Mouse (Mus musculus) hindbrain, embryonic 12.5 days (tissue): ENCODE measurements around the gene Ppp1r13b. TPM values are rescaled to one million over a fixed set of nuclear protein-coding genes. Genes with fewer than 3 reads are reported as not detected.

Experiments
- ATAC-seq: fragments of 200-750 bp; cut with Nextera tagmentation; 2 replicates; pipeline ENCODE4 v1.8.0; 2017; ENCODE audit warnings: moderate TSS enrichment; ENCODE audit not compliant: low FRiP score
- H3K27ac ChIP-seq: fragments of 300-500 bp; sonication (generic); 2 replicates; pipeline ENCODE4 v1.5.1; 2016; ENCODE audit warnings: mild to moderate bottlenecking
- H3K27me3 ChIP-seq: fragments of 300-500 bp; sonication (generic); 2 replicates; pipeline ENCODE4 v1.6.1; 2016; ENCODE audit warnings: mild to moderate bottlenecking
- H3K36me3 ChIP-seq: fragments of 300-500 bp; sonication (generic); 2 replicates; pipeline ENCODE4 v1.6.1; 2016; ENCODE audit warnings: mild to moderate bottlenecking
- H3K4me1 ChIP-seq: fragments of 300-500 bp; sonication (generic); 2 replicates; pipeline ENCODE4 v1.6.1; 2016
- H3K4me2 ChIP-seq: fragments of 300-500 bp; sonication (generic); replicated peaks from 2 replicates; pipeline ENCODE4 v1.6.1; 2016; ENCODE audit warnings: mild to moderate bottlenecking
- H3K4me3 ChIP-seq: fragments of 300-500 bp; sonication (generic); 2 replicates; pipeline ENCODE4 v1.5.1; 2016; ENCODE audit warnings: mild to moderate bottlenecking
- H3K9ac ChIP-seq: fragments of 300-500 bp; sonication (generic); 2 replicates; pipeline ENCODE4 v1.6.1; 2016; ENCODE audit warnings: mild to moderate bottlenecking, moderate library complexity
- H3K9me3 ChIP-seq: fragments of 300-500 bp; sonication (generic); replicated peaks from 2 replicates; pipeline ENCODE4 v1.6.1; 2016; ENCODE audit warnings: mild to moderate bottlenecking
- WGBS: fragments of 180-500 bp; shearing (Covaris S2); methylation state at CpG from one replicate; pipeline ENCODE4 v1.1.7; 2016; 5-methylcytosine and 5-hydroxymethylcytosine counted together
- polyA plus RNA-seq: library from polyadenylated mRNA; unstranded; fragments of >200 nt; fragmentation: Nextera tagmentation; extraction: Ambion mirVana; gene quantifications from 2 replicates; pipeline ENCODE4 v1.2.1, GENCODE M21; 2016

Ppp1r13b gene
- polyA plus RNA-seq, 1 experiment from 2014 or later, result 18.5 TPM

- no peak overlapping the region for H3K9ac ChIP-seq
- 88% methylated on average over 10 of the region's 10 CpGs for WGBS
- no peak for ATAC-seq
- H3K27ac ChIP-seq, result no peak overlapping the region
- peaks cover 62% of the 10 kb centered on the region for H3K36me3 ChIP-seq
- H3K4me1 ChIP-seq, result no peaks in the 10 kb centered on the region
- H3K4me3 ChIP-seq, result no peak overlapping the region
- H3K27me3 ChIP-seq, result no peaks in the 10 kb centered on the region
- no peaks in the 10 kb centered on the region for H3K9me3 ChIP-seq
- H3K4me2 ChIP-seq, result no peak overlapping the region
These were observed 74.5 kb downstream of the Ppp1r13b start for GRCm38 (mm10) chr12:111833457-111833856.

- WGBS, result 81% methylated on average over 5 of the region's 5 CpGs
- no peak overlapping the region for H3K9ac ChIP-seq
- peaks cover 69% of the 10 kb centered on the region for H3K36me3 ChIP-seq
- H3K9me3 ChIP-seq, result no peaks in the 10 kb centered on the region
- H3K4me2 ChIP-seq, result no peak overlapping the region
- H3K4me1 ChIP-seq, result no peaks in the 10 kb centered on the region
- H3K27ac ChIP-seq, result no peak overlapping the region
- ATAC-seq, result no peak
- H3K27me3 ChIP-seq, result no peaks in the 10 kb centered on the region
- no peak overlapping the region for H3K4me3 ChIP-seq
These were observed 75.3 kb downstream of the Ppp1r13b start for GRCm38 (mm10) chr12:111832643-111833042.

GRCm38 (mm10) chr12:111830375-111830774 lies 77.5 kb downstream of the Ppp1r13b start:
- H3K27me3 ChIP-seq, result no peaks in the 10 kb centered on the region
- H3K9ac ChIP-seq, result no peak overlapping the region
- no peak for ATAC-seq
- no peak overlapping the region for H3K27ac ChIP-seq
- no peaks in the 10 kb centered on the region for H3K4me1 ChIP-seq
- peaks cover 83% of the 10 kb centered on the region for H3K36me3 ChIP-seq
- no peaks in the 10 kb centered on the region for H3K9me3 ChIP-seq
- no peak overlapping the region for H3K4me2 ChIP-seq
- 87% methylated on average over 10 of the region's 10 CpGs for WGBS
- no peak overlapping the region for H3K4me3 ChIP-seq

GRCm38 (mm10) chr12:111829954-111830353 lies 78.0 kb downstream of the Ppp1r13b start:
- no peak overlapping the region for H3K4me3 ChIP-seq
- no peak overlapping the region for H3K4me2 ChIP-seq
- peak overlapping the region; percentile 45; the same call in 1 of the 2 replicates for H3K27ac ChIP-seq
- H3K9me3 ChIP-seq, result no peaks in the 10 kb centered on the region
- no peak overlapping the region for H3K9ac ChIP-seq
- WGBS, result 89% methylated on average over 9 of the region's 9 CpGs
- peaks cover 84% of the 10 kb centered on the region for H3K36me3 ChIP-seq
- ATAC-seq, result no peak
- no peaks in the 10 kb centered on the region for H3K4me1 ChIP-seq
- H3K27me3 ChIP-seq, result no peaks in the 10 kb centered on the region

GRCm38 (mm10) chr12:111829447-111829846 lies 78.5 kb downstream of the Ppp1r13b start:
- no peak overlapping the region for H3K9ac ChIP-seq
- peak overlapping the region; percentile 45; the same call in 1 of the 2 replicates for H3K27ac ChIP-seq
- H3K36me3 ChIP-seq, result peaks cover 86% of the 10 kb centered on the region
- no peak overlapping the region for H3K4me2 ChIP-seq
- 57% methylated on average over 5 of the region's 5 CpGs for WGBS
- H3K4me3 ChIP-seq, result no peak overlapping the region
- no peaks in the 10 kb centered on the region for H3K4me1 ChIP-seq
- H3K27me3 ChIP-seq, result no peaks in the 10 kb centered on the region
- H3K9me3 ChIP-seq, result no peaks in the 10 kb centered on the region
- ATAC-seq, result peak; percentile 63

GRCm38 (mm10) chr12:111827556-111827955 lies 80.4 kb downstream of the Ppp1r13b start:
- H3K4me1 ChIP-seq, result no peaks in the 10 kb centered on the region
- H3K4me3 ChIP-seq, result no peak overlapping the region
- peaks cover 83% of the 10 kb centered on the region for H3K36me3 ChIP-seq
- no peak overlapping the region for H3K27ac ChIP-seq
- WGBS, result 95% methylated on average over 12 of the region's 12 CpGs
- H3K4me2 ChIP-seq, result no peak overlapping the region
- H3K9ac ChIP-seq, result no peak overlapping the region
- ATAC-seq, result no peak
- H3K9me3 ChIP-seq, result no peaks in the 10 kb centered on the region
- H3K27me3 ChIP-seq, result no peaks in the 10 kb centered on the region

- H3K4me3 ChIP-seq, result no peak overlapping the region
- H3K36me3 ChIP-seq, result peaks cover 40% of the 10 kb centered on the region
- H3K27me3 ChIP-seq, result no peaks in the 10 kb centered on the region
- peaks cover 14% of the 10 kb centered on the region for H3K4me1 ChIP-seq
- H3K4me2 ChIP-seq, result no peak overlapping the region
- no peak overlapping the region for H3K27ac ChIP-seq
- no peaks in the 10 kb centered on the region for H3K9me3 ChIP-seq
- no peak overlapping the region for H3K9ac ChIP-seq
- 68% methylated on average over 4 of the region's 4 CpGs for WGBS
- no peak for ATAC-seq
These were observed 86.0 kb downstream of the Ppp1r13b start for GRCm38 (mm10) chr12:111821931-111822330.

GRCm38 (mm10) chr12:111820708-111821107 lies 87.2 kb downstream of the Ppp1r13b start:
- H3K36me3 ChIP-seq, result peaks cover 28% of the 10 kb centered on the region
- WGBS, result 94% methylated on average over 7 of the region's 7 CpGs

GRCm38 (mm10) chr12:111819936-111820335 lies 88.0 kb downstream of the Ppp1r13b start:
- Histone ChIP-seq H3K36me3 (peaks cover 20% of the 10 kb centered on the region), H3K9me3 (no peaks in the 10 kb centered on the region), H3K27me3 (no peaks in the 10 kb centered on the region), H3K4me3 (no peak overlapping the region), H3K4me2 (no peak overlapping the region), H3K9ac (no peak overlapping the region), H3K4me1 (peaks cover 33% of the 10 kb centered on the region), H3K27ac (no peak overlapping the region)
- no peak for ATAC-seq
- 76% methylated on average over 8 of the region's 8 CpGs for WGBS

More at GRCm38 (mm10) chr12:111820708-111821107, 87.2 kb downstream of the Ppp1r13b start:
- Histone ChIP-seq H3K27ac (no peak overlapping the region), H3K4me1 (peaks cover 25% of the 10 kb centered on the region), H3K4me3 (no peak overlapping the region), H3K27me3 (no peaks in the 10 kb centered on the region), H3K9ac (no peak overlapping the region), H3K4me2 (no peak overlapping the region), H3K9me3 (no peaks in the 10 kb centered on the region)
- no peak for ATAC-seq

GRCm38 (mm10) chr12:111817991-111818390 lies 89.9 kb downstream of the Ppp1r13b start:
- H3K27me3 ChIP-seq, result no peaks in the 10 kb centered on the region
- H3K4me3 ChIP-seq, result no peak overlapping the region
- H3K9me3 ChIP-seq, result no peaks in the 10 kb centered on the region
- 91% methylated on average over 8 of the region's 8 CpGs for WGBS
- no peak overlapping the region for H3K27ac ChIP-seq
- H3K9ac ChIP-seq, result no peak overlapping the region
- no peak overlapping the region for H3K4me2 ChIP-seq
- 0 out of 2 replicates have a peak, but pooled peaks cover 1% of the 10 kb centered on the region for H3K36me3 ChIP-seq
- ATAC-seq, result no peak
- peaks cover 40% of the 10 kb centered on the region for H3K4me1 ChIP-seq

- Histone ChIP-seq H3K27me3 (no peaks in the 10 kb centered on the region), H3K27ac (no peak overlapping the region), H3K36me3 (no peaks in the 10 kb centered on the region), H3K4me1 (peaks cover 43% of the 10 kb centered on the region), H3K9ac (no peak overlapping the region), H3K4me3 (no peak overlapping the region), H3K4me2 (0 out of 2 replicates have a peak overlapping the region, but pooled peaks have one; percentile 11), H3K9me3 (no peaks in the 10 kb centered on the region)
- no peak for ATAC-seq
- 60% methylated on average over 9 of the region's 9 CpGs for WGBS
These were observed 90.9 kb downstream of the Ppp1r13b start for GRCm38 (mm10) chr12:111816967-111817366.

- Histone ChIP-seq H3K9ac (no peak overlapping the region), H3K27ac (no peak overlapping the region), H3K36me3 (no peaks in the 10 kb centered on the region), H3K9me3 (no peaks in the 10 kb centered on the region), H3K4me1 (peaks cover 38% of the 10 kb centered on the region), H3K4me2 (peak overlapping the region; percentile 11; the same call in 1 of the 2 replicates), H3K27me3 (no peaks in the 10 kb centered on the region), H3K4me3 (no peak overlapping the region)
- WGBS, result 57% methylated on average over 13 of the region's 13 CpGs
- no peak for ATAC-seq
These were observed 91.4 kb downstream of the Ppp1r13b start for GRCm38 (mm10) chr12:111816528-111816927.
